In the genomic region with DNA sequence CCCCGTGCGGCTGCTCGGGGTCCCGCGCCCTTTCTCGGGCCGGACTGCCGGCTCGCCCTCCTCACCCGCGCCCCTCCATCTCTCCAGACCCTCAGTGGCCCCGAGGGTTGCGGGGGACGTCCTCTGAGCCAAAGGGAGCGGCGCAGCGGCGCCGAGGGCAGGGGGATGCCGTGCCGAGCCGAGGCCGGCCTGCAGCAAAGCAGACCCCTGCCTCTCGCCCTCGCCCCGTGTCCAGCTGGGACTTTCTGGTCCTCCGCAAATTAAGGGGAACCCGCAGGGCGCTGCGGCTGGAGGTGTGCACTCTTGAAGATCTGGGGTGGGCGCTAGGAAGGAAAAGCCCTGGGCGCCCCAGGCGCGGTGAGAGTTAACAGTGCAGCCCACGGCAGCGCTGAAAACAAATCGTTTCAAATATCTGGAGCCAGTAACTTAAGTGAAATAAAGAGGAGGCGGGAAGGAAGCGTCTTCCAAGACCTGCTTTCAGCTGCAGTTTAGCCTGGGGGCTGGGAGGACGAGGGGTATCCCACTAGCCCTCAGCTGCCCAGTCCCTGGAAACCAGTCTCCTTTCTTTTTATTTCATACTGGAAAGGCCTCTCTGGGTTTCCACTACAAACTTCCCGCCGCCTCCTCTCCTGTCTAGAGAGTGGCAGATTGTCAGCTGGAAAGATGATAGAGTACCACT, we compare ENCODE assay signal across 8 mouse cellular contexts. TPM values are rescaled to one million over a fixed set of nuclear protein-coding genes. Genes with fewer than 3 reads are reported as not detected.
A peak's percentile ranks its signal among the peaks of the same experiment; 100 is the strongest.
DNase-seq lines count a peak whose midpoint lies in the region; ATAC-seq lines count a peak whose summit lies in the region.

No protein-coding gene starts in this region.

- peak; percentile 39; the same call in 1 of the 2 replicates for ATAC-seq in cerebellum, adult (ENCODE audit: insufficient number of reproducible peaks, low FRiP score, low TSS enrichment)
- ATAC-seq in forebrain, embryonic 11.5 days (replicated peaks; ENCODE audit: low FRiP score), result peak; percentile 62
- ATAC-seq in midbrain, embryonic 16.5 days, result peak; percentile 66

- H3K4me3 ChIP-seq in forebrain, embryonic 11.5 days (ENCODE audit: low read depth, low read length), result peak overlapping the region; percentile 83
- H3K4me3 ChIP-seq in hindbrain, embryonic 10.5 days, result peak overlapping the region; percentile 98
- H3K4me3 ChIP-seq in limb, embryonic 10.5 days, result peak overlapping the region; percentile 98
- H3K4me3 ChIP-seq in midbrain, embryonic 16.5 days (ENCODE audit: low read depth, low read length), result peak overlapping the region; percentile 96

- under 1% methylated on average over 40 of the region's 42 CpGs for WGBS in forebrain, embryonic 11.5 days
- under 1% methylated on average over 42 of the region's 42 CpGs for WGBS in hindbrain, embryonic 10.5 days
- WGBS in limb, embryonic 10.5 days, result under 1% methylated on average over 42 of the region's 42 CpGs
- under 1% methylated on average over 42 of the region's 42 CpGs for WGBS in midbrain, embryonic 16.5 days

- peaks cover 19% of the 10 kb centered on the region; the same call in 1 of the 2 replicates for H3K4me1 ChIP-seq in forebrain, embryonic 11.5 days (replicated peaks; ENCODE audit: control insufficient read depth, insufficient read depth, low read length)
- peaks cover 76% of the 10 kb centered on the region for H3K4me1 ChIP-seq in hindbrain, embryonic 10.5 days (replicated peaks)
- H3K4me1 ChIP-seq in limb, embryonic 10.5 days, result peaks cover 81% of the 10 kb centered on the region
- peaks cover 35% of the 10 kb centered on the region for H3K4me1 ChIP-seq in midbrain, embryonic 16.5 days (ENCODE audit: control insufficient read depth, insufficient read depth, low read length)

- H3K36me3 ChIP-seq in forebrain, embryonic 11.5 days (ENCODE audit: control insufficient read depth, insufficient read depth, low read length), result no peaks in the 10 kb centered on the region
- H3K36me3 ChIP-seq in hindbrain, embryonic 10.5 days, result no peaks in the 10 kb centered on the region
- H3K36me3 ChIP-seq in limb, embryonic 10.5 days, result peaks cover 12% of the 10 kb centered on the region
- no peaks in the 10 kb centered on the region for H3K36me3 ChIP-seq in midbrain, embryonic 16.5 days (ENCODE audit: control insufficient read depth, insufficient read depth, low read length)

- peak overlapping the region; percentile 90 for H3K27ac ChIP-seq in forebrain, embryonic 11.5 days (ENCODE audit: low read depth, low read length)
- H3K27ac ChIP-seq in hindbrain, embryonic 10.5 days, result peak overlapping the region; percentile 99
- peak overlapping the region; percentile 100 for H3K27ac ChIP-seq in limb, embryonic 10.5 days
- peak overlapping the region; percentile 94 for H3K27ac ChIP-seq in midbrain, embryonic 16.5 days (ENCODE audit: low read length)

- peaks cover 2% of the 10 kb centered on the region; the same call in 1 of the 2 replicates for H3K27me3 ChIP-seq in forebrain, embryonic 11.5 days (ENCODE audit: control insufficient read depth, insufficient read depth, low read length)
- H3K27me3 ChIP-seq in hindbrain, embryonic 10.5 days (ENCODE audit: insufficient read depth, poor library complexity, severe bottlenecking), result peaks cover 4% of the 10 kb centered on the region; the same call in 1 of the 2 replicates
- no peaks in the 10 kb centered on the region for H3K27me3 ChIP-seq in limb, embryonic 10.5 days (ENCODE audit: low read depth, poor library complexity, severe bottlenecking)
- no peaks in the 10 kb centered on the region for H3K27me3 ChIP-seq in midbrain, embryonic 16.5 days (ENCODE audit: control insufficient read depth, insufficient read depth, low read depth, low read length)

- H3K4me2 ChIP-seq in forebrain, embryonic 11.5 days (ENCODE audit: low read depth, low read length, severe bottlenecking), result peak overlapping the region; percentile 86
- peak overlapping the region; percentile 85 for H3K4me2 ChIP-seq in midbrain, embryonic 16.5 days (ENCODE audit: low read length)

- H3K9ac ChIP-seq in forebrain, embryonic 11.5 days (ENCODE audit: low read length), result peak overlapping the region; percentile 94
- peak overlapping the region; percentile 93 for H3K9ac ChIP-seq in midbrain, embryonic 16.5 days (ENCODE audit: low read depth, low read length)

- no peak for DNase-seq in cerebellum, postnatal 25 days
- peak; percentile 32 to 37 for DNase-seq in B cell, adult 2 months
- DNase-seq in forebrain, embryonic 11.5 days (ENCODE audit: low spot score), result peak; percentile 82
- peak; percentile 76 for DNase-seq in hindbrain, embryonic 10.5 days (ENCODE audit: low spot score)
- peak; percentile 78 for DNase-seq in limb, embryonic 10.5 days (ENCODE audit: low spot score)
- peak; percentile 59 for DNase-seq in thymus, postnatal 4 days

- H3K9me3 ChIP-seq in forebrain, embryonic 11.5 days (ENCODE audit: control insufficient read depth, low read length), result no peaks in the 10 kb centered on the region
- H3K9me3 ChIP-seq in hindbrain, embryonic 10.5 days, result no peaks in the 10 kb centered on the region
- no peaks in the 10 kb centered on the region for H3K9me3 ChIP-seq in limb, embryonic 10.5 days (replicated peaks)
- no peaks in the 10 kb centered on the region for H3K9me3 ChIP-seq in midbrain, embryonic 16.5 days (replicated peaks; ENCODE audit: control insufficient read depth, low read length, poor library complexity, severe bottlenecking)

RNA-seq across cellular contexts. Expression of a gene that starts 36.9 kb away (rescaled TPM):
- 20.9 and 22.8 TPM in 2 replicates for polyA plus RNA-seq in forebrain, embryonic 11.5 days (2014; fragmentation: Nextera tagmentation; extraction: Ambion mirVana)
- 7.8 and 11.4 TPM in 2 replicates for polyA plus RNA-seq in hindbrain, embryonic 10.5 days (2016; fragmentation: Nextera tagmentation; extraction: Ambion mirVana)
- polyA plus RNA-seq in limb, embryonic 10.5 days (2016; fragmentation: Nextera tagmentation; extraction: Ambion mirVana), result 33.9 and 38.8 TPM in 2 replicates
- 9.6 and 13.1 TPM in 2 replicates for polyA plus RNA-seq in midbrain, embryonic 16.5 days (2015; fragmentation: Nextera tagmentation; extraction: Ambion mirVana)

Comparison
In these comparisons a context has a peak if more than half of its experiments do, and no peak if none do; other contexts are left out.
1. DNase-seq: peak in B cell, adult 2 months (2 of 2), forebrain, embryonic 11.5 days (single experiment), hindbrain, embryonic 10.5 days (single experiment), limb, embryonic 10.5 days (single experiment) and thymus, postnatal 4 days (single experiment); none in cerebellum, postnatal 25 days (0 of 2).
2. Peak in every context shown above with its lines, with median percentiles within 50 percentile points of each other: ATAC-seq, H3K27ac ChIP-seq and H3K4me3 ChIP-seq.